Mouse (Mus musculus): ENCODE results near the gene Vps25. TPM values are rescaled to one million over a fixed set of nuclear protein-coding genes. Genes with fewer than 3 reads are reported as not detected.
A peak's percentile ranks its signal among the peaks of the same experiment; 100 is the strongest.

Vps25 gene
- total RNA-seq, 1 experiment: 105 TPM

DNA sequence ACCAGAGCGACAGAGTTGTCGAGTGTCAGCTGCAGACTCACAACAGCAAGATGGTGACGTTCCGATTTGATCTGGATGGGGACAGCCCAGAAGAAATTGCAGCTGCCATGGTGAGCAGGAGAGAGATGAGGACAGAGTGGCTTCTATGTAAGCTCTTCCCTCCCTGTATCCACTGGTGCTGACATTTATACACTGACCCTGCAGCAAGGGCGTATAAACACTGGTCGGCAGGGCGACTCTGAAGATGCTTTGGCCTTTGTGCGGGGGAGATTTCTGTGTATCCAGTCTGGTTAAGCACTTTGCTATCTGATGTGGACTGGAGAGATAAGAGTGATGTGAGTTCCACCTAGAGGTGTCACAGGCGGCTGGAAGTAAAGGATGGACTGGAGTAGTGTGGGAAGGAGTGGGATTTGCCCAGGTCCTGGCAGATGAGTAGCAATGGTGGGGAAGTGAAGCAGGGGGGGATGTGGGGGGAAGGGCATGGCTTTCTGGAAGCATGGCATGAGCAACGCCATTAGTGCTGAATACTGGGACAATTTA, 16.1 kb downstream of the Vps25 start:
- peak; percentile 11; the same call in 1 of the 2 replicates for TF ChIP-seq CHD2 (IDR thresholded peaks at IDR 0.05; ENCODE audit: low read depth, low read length)
- TF ChIP-seq ZNF384 (IDR thresholded peaks at IDR 0.05; ENCODE audit: low read depth, low read length): no peak

DNA sequence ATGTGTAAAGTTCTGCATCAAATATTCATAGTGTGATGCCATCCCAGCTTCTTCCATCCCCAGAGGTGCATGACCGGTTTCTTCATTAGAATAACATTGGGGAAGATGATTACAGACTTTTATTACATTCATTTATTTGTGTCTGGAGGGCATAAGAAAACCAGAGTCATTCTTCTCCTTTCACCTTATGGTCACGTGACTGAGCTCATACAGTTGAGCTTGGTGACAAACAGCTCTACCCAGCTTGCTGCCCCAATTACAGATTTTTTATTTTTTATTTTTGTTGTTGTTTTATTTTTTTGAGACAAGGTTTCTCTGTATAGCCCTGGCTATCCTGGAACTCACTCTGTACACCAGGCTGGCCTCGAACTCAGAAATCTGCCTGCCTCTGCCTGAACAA, 18.9 kb downstream of the Vps25 start:
- TF ChIP-seq HCFC1 (IDR thresholded peaks at IDR 0.05; ENCODE audit: borderline replicate concordance, insufficient read depth, low read length): no peak
- no peak for TF ChIP-seq ZC3H11A (IDR thresholded peaks at IDR 0.05; ENCODE audit: borderline replicate concordance, low read depth, low read length)
- TF ChIP-seq ZNF384 (IDR thresholded peaks at IDR 0.05; ENCODE audit: low read depth, low read length): no peak
- Histone ChIP-seq H3K4me3 (ENCODE audit: insufficient read depth in 1 of 2, low read depth in 1 of 2, low read length in 2 of 2, poor library complexity in 1 of 2, severe bottlenecking in 1 of 2) (no peak overlapping the region), H3K4me1 (ENCODE audit: control insufficient read depth in 2 of 2, insufficient read depth in 2 of 2, low read length in 2 of 2, poor library complexity in 1 of 2) (peaks cover 0 to 12% of the 10 kb centered on the region in 2 experiments; a peak in 3 of 4 replicates), H3K27ac (ENCODE audit: insufficient read depth, low read depth, low read length, poor library complexity, severe bottlenecking) (no peak overlapping the region), H3K36me3 (ENCODE audit: control insufficient read depth, insufficient read depth, low read length, poor library complexity, severe bottlenecking) (no peaks in the 10 kb centered on the region), H3K9me3 (ENCODE audit: control insufficient read depth, insufficient read depth, low read depth, low read length) (no peaks in the 10 kb centered on the region), H3K9ac (ENCODE audit: insufficient read depth, low read depth, low read length, poor library complexity, severe bottlenecking) (no peak overlapping the region)
- DNase-seq (ENCODE audit: low read depth, low spot score): no peak
- in situ Hi-C loops (cut with MboI; ENCODE audit: low sequenced_read_pairs in 2 of 2, unreplicated experiment in 2 of 2): no loop called here

More for the DNA sequence above, 16.1 kb downstream of the Vps25 start:
- H3K9me3 ChIP-seq (ENCODE audit: control insufficient read depth, insufficient read depth, low read depth, low read length): no peaks in the 10 kb centered on the region
- H3K9ac ChIP-seq (ENCODE audit: insufficient read depth, low read depth, low read length, poor library complexity, severe bottlenecking): no peak overlapping the region
- peaks cover 0 to 11% of the 10 kb centered on the region in 2 experiments; a peak in 1 of 4 replicates for H3K4me1 ChIP-seq (ENCODE audit: control insufficient read depth in 2 of 2, insufficient read depth in 2 of 2, low read length in 2 of 2, poor library complexity in 1 of 2)
- no peaks in the 10 kb centered on the region for H3K36me3 ChIP-seq (ENCODE audit: control insufficient read depth, insufficient read depth, low read length, poor library complexity, severe bottlenecking)
- no peak overlapping the region for H3K27ac ChIP-seq (ENCODE audit: insufficient read depth, low read depth, low read length, poor library complexity, severe bottlenecking)
- no peak overlapping the region for H3K4me3 ChIP-seq (ENCODE audit: insufficient read depth in 1 of 2, low read depth in 1 of 2, low read length in 2 of 2, poor library complexity in 1 of 2, severe bottlenecking in 1 of 2)
- DNase-seq (ENCODE audit: low read depth, low spot score): no peak
- in situ Hi-C loops (cut with MboI; ENCODE audit: low sequenced_read_pairs in 2 of 2, unreplicated experiment in 2 of 2): no loop called here

- in situ Hi-C loops (cut with MboI; ENCODE audit: low sequenced_read_pairs in 2 of 2, unreplicated experiment in 2 of 2): no loop called here
- no peaks in the 10 kb centered on the region for H3K36me3 ChIP-seq (ENCODE audit: control insufficient read depth, insufficient read depth, low read length, poor library complexity, severe bottlenecking)
- no peak overlapping the region for H3K4me3 ChIP-seq (ENCODE audit: insufficient read depth in 1 of 2, low read depth in 1 of 2, low read length in 2 of 2, poor library complexity in 1 of 2, severe bottlenecking in 1 of 2)
- H3K4me1 ChIP-seq (ENCODE audit: control insufficient read depth in 2 of 2, insufficient read depth in 2 of 2, low read length in 2 of 2, poor library complexity in 1 of 2): peaks cover 0 to 12% of the 10 kb centered on the region in 2 experiments; a peak in 3 of 4 replicates
- no peak overlapping the region for H3K9ac ChIP-seq (ENCODE audit: insufficient read depth, low read depth, low read length, poor library complexity, severe bottlenecking)
- no peak overlapping the region for H3K27ac ChIP-seq (ENCODE audit: insufficient read depth, low read depth, low read length, poor library complexity, severe bottlenecking)
- no peak for DNase-seq (ENCODE audit: low read depth, low spot score)
- TF ChIP-seq ZC3H11A (IDR thresholded peaks at IDR 0.05; ENCODE audit: borderline replicate concordance, low read depth, low read length) (no peak), MAFK (IDR thresholded peaks at IDR 0.05; ENCODE audit: insufficient read depth, low read depth, low read length) (no peak), HCFC1 (IDR thresholded peaks at IDR 0.05; ENCODE audit: borderline replicate concordance, insufficient read depth, low read length) (no peak), CHD2 (IDR thresholded peaks at IDR 0.05; ENCODE audit: low read depth, low read length) (no peak), ZNF384 (IDR thresholded peaks at IDR 0.05; ENCODE audit: low read depth, low read length) (no peak)
- H3K9me3 ChIP-seq (ENCODE audit: control insufficient read depth, insufficient read depth, low read depth, low read length): no peaks in the 10 kb centered on the region
Observed at GRCm38 (mm10) chr11:101275309-101275708, 21.8 kb downstream of the Vps25 start.

DNA sequence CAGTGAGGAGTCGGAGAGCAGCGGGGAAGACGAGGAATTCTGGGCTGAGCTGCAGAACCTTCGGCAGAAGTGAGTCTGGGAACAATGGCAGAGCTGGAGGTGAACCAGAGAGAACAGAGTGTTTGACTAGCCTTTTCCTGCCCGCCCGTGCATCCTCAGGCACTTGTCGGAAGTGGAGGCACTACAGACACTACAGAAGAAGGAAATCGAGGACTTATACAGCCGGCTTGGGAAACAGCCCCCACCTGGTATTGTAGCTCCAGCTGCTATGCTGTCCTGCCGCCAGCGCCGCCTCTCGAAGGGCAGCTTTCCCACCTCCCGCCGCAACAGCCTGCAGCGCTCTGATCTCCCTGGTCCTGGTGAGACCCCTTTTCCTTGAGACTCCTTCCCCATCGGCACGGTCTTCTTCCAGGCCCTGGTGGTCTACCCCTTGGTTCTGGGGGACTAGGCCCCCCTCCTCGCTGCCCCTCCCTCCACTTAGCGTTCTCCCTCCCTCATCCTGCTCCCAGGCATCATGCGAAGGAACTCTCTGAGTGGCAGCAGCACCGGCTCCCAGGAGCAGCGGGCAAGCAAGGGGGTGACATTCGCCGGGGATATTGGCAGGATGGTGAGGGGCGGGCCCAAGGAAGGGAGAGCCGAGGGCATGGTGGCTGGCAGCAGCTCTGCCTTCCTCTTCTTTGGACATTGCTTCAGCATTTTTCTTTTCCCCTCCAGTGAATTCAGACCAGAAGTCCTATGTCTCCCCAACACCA, 23.0 kb downstream of the Vps25 start:
- in situ Hi-C loops (cut with MboI; ENCODE audit: low sequenced_read_pairs in 2 of 2, unreplicated experiment in 2 of 2): no loop called here
- DNase-seq (ENCODE audit: low read depth, low spot score): no peak
- peak overlapping the region; percentile 29 for H3K9ac ChIP-seq (ENCODE audit: insufficient read depth, low read depth, low read length, poor library complexity, severe bottlenecking)

More for the DNA sequence above, 23.0 kb downstream of the Vps25 start:
- Histone ChIP-seq H3K27ac (ENCODE audit: insufficient read depth, low read depth, low read length, poor library complexity, severe bottlenecking) (no peak overlapping the region), H3K4me3 (ENCODE audit: insufficient read depth in 1 of 2, low read depth in 1 of 2, low read length in 2 of 2, poor library complexity in 1 of 2, severe bottlenecking in 1 of 2) (peak overlapping the region; percentile 31 to 41), H3K9me3 (ENCODE audit: control insufficient read depth, insufficient read depth, low read depth, low read length) (no peaks in the 10 kb centered on the region), H3K36me3 (ENCODE audit: control insufficient read depth, insufficient read depth, low read length, poor library complexity, severe bottlenecking) (no peaks in the 10 kb centered on the region), H3K4me1 (ENCODE audit: control insufficient read depth in 2 of 2, insufficient read depth in 2 of 2, low read length in 2 of 2, poor library complexity in 1 of 2) (peaks cover 0 to 12% of the 10 kb centered on the region in 2 experiments; a peak in 3 of 4 replicates)
- TF ChIP-seq HCFC1 (IDR thresholded peaks at IDR 0.05; ENCODE audit: borderline replicate concordance, insufficient read depth, low read length): no peak
- TF ChIP-seq MAFK (IDR thresholded peaks at IDR 0.05; ENCODE audit: insufficient read depth, low read depth, low read length): no peak
- TF ChIP-seq ZC3H11A (IDR thresholded peaks at IDR 0.05; ENCODE audit: borderline replicate concordance, low read depth, low read length): no peak
- no peak for TF ChIP-seq ZNF384 (IDR thresholded peaks at IDR 0.05; ENCODE audit: low read depth, low read length)
- TF ChIP-seq CHD2 (IDR thresholded peaks at IDR 0.05; ENCODE audit: low read depth, low read length): no peak

Data from ES-E14 (cell line).